Mouse (Mus musculus) liver, embryonic 14.5 days (tissue): ENCODE data around the gene Pptc7.

ENCODE experiments used
- CTCF ChIP-seq: IDR thresholded peaks from 2 replicates; pipeline ENCODE4 v1.5.1; 2016; ENCODE audit warnings: antibody characterized with exemption, low read depth, control low read depth
- EP300 ChIP-seq: IDR thresholded peaks from 2 replicates; pipeline ENCODE4 v1.6.1; 2016; ENCODE audit warnings: antibody characterized with exemption, low read depth

DNA sequence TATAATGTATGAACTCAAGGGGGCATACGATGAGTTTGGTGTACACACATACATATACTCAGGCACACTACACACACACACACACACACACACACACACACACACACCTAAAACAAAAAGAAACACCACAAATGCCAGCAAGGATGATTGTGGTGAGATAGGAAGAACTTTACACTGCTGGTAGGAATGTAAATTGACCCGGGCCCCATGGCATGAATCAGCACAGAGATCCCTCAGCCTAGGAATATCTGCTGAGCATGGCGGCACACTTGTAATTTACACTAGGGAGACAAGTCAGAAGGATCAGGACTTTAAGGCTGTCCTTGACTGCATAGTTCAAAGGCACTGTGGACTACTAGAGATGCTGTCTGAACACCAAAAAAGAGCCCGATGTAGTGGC, 46.1 kb downstream of the Pptc7 start:
- TF ChIP-seq EP300 (no peak), CTCF (no peak)
